Mouse (Mus musculus) bone marrow, adult 2 months (tissue): ENCODE measurements around the gene Fbxw7.

Source experiments
- CTCF ChIP-seq: fragments of 200-500 bp; IDR thresholded peaks from 2 replicates; pipeline ENCODE4 v1.5.1; 2011; ENCODE audit warnings: low read length, control low read depth; ENCODE audit not compliant: control insufficient read depth, insufficient read depth
- POLR2A ChIP-seq: fragments of 200-500 bp; IDR thresholded peaks from 2 replicates; pipeline ENCODE4 v1.6.1; 2011; ENCODE audit warnings: low read depth, mild to moderate bottlenecking, control low read depth, low read length, borderline replicate concordance; ENCODE audit not compliant: control insufficient read depth

DNA sequence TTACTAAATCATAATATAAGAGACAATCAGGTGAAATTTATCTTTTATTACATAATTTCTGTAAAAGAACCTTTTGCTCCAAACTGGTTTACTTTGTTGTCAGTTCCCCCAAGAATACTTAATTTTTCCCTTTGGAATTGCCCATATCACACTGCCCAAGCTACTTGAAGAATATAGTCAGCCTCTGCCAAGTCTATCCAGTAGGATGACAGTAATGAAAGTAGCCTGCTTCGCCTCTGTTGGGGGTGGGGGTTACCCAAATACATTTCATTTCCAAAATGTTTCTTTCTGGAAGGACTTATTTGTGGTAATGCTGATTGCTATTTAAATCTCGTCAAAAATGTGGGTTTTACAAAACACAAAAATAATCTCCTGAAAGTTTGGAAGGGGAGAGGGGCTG, 136.6 kb downstream of the Fbxw7 start:
- TF ChIP-seq POLR2A: no peak
- no peak for TF ChIP-seq CTCF
